Mouse (Mus musculus): Measurements from ENCODE around the gene Hmcn2. TPM values are rescaled to one million over a fixed set of nuclear protein-coding genes. Genes with fewer than 3 reads are reported as not detected.
A peak's percentile ranks its signal among the peaks of the same experiment; 100 is the strongest.

The Hmcn2 gene
- polyA plus RNA-seq, 1 experiment from 2014 or later: 0.10 TPM

DNA sequence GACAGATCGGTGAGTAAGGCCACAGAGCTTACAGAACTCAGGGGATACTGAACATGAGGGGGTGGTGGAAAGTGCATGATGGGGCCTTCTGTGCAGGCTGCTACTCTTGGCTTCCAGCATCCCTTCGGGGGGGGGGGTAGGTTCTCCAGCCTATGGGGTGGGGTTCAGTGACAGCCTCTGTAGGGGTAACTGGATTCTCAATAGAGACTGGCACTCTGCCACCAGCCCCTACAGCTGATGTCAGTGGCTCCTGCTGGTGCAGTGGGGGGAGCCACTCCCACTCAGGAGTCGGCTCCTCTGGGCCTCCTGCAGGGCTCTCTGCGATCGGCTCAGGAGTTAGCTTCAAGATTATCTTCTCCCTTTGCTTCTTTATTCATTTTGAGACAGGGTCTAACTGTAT lies 35.7 kb upstream of the Hmcn2 start:
- no peak overlapping the region for H3K27ac ChIP-seq (ENCODE audit: low read depth, low read length)
- H3K4me1 ChIP-seq (ENCODE audit: control insufficient read depth, insufficient read depth, low read length): no peaks in the 10 kb centered on the region
- H3K36me3 ChIP-seq (ENCODE audit: control insufficient read depth, insufficient read depth, low read length): peaks cover 5% of the 10 kb centered on the region; the same call in 1 of the 2 replicates
- H3K9me3 ChIP-seq (ENCODE audit: control insufficient read depth, low read length): no peaks in the 10 kb centered on the region
- 83% methylated on average over 5 of the region's 5 CpGs for WGBS
- no peaks in the 10 kb centered on the region for H3K27me3 ChIP-seq (ENCODE audit: control insufficient read depth, insufficient read depth, low read length)
- no peak overlapping the region for H3K9ac ChIP-seq (ENCODE audit: low read length)
- DNase-seq (ENCODE audit: low spot score, missing footprints) (no peak), ATAC-seq (ENCODE audit: low FRiP score) (no peak)
- H3K4me3 ChIP-seq (ENCODE audit: low read depth, low read length): no peak overlapping the region
- no peak overlapping the region for H3K4me2 ChIP-seq

DNA sequence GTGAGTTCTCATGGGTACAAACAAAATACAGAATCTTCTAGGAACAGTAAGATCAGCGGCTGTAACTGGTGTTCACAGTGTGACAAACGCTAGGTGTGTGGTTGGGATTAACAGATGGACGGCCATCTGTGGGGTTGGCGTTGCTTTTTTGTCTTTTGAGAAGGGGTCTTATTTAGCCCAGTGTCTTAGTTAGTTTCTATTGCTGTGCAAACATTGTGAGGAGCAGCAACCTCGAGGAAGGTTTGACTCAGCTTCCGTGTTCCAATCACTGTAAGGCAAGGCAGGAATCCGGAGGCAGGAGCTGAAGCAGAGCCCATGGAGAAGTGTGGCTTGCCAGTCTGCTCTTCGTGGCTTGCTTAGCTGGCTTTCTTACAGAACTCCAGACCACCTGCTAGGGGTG lies 33.1 kb upstream of the Hmcn2 start:
- 88% methylated on average over 8 of the region's 8 CpGs for WGBS
- ATAC-seq (ENCODE audit: low FRiP score) (no peak), DNase-seq (ENCODE audit: low spot score, missing footprints) (no peak)
- no peaks in the 10 kb centered on the region for H3K9me3 ChIP-seq (ENCODE audit: control insufficient read depth, low read length)
- H3K4me3 ChIP-seq (ENCODE audit: low read depth, low read length): no peak overlapping the region
- no peak overlapping the region for H3K27ac ChIP-seq (ENCODE audit: low read depth, low read length)
- no peak overlapping the region for H3K4me2 ChIP-seq
- H3K4me1 ChIP-seq (ENCODE audit: control insufficient read depth, insufficient read depth, low read length): no peaks in the 10 kb centered on the region
- no peak overlapping the region for H3K9ac ChIP-seq (ENCODE audit: low read length)
- no peaks in the 10 kb centered on the region; the same call in 1 of the 2 replicates for H3K36me3 ChIP-seq (ENCODE audit: control insufficient read depth, insufficient read depth, low read length)
- no peaks in the 10 kb centered on the region for H3K27me3 ChIP-seq (ENCODE audit: control insufficient read depth, insufficient read depth, low read length)

DNA sequence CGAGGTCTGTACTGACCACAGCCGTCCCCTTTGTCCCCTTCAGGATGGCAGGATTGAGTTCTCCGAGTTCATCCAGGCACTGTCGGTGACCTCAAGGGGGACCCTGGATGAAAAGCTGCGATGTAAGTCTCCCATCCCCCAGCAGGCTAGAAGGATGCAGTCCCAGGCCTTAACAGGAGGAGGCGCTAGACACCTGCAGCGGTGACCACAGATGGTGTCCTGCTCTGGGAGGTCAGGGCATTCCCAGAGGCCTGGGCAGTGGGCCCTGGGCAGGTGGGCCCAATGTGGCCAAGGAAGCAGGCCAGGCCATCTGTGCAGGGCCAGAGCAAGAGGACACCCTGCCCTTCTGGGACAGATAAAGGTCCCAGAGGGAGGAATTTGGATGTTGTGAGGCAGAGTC lies 31.9 kb upstream of the Hmcn2 start:
- WGBS: 42% methylated on average over 7 of the region's 7 CpGs
- Histone ChIP-seq H3K9ac (ENCODE audit: low read length) (no peak overlapping the region), H3K4me1 (ENCODE audit: control insufficient read depth, insufficient read depth, low read length) (no peaks in the 10 kb centered on the region), H3K27me3 (ENCODE audit: control insufficient read depth, insufficient read depth, low read length) (no peaks in the 10 kb centered on the region), H3K36me3 (ENCODE audit: control insufficient read depth, insufficient read depth, low read length) (no peaks in the 10 kb centered on the region; the same call in 1 of the 2 replicates), H3K4me3 (ENCODE audit: low read depth, low read length) (no peak overlapping the region), H3K4me2 (no peak overlapping the region), H3K27ac (ENCODE audit: low read depth, low read length) (no peak overlapping the region), H3K9me3 (ENCODE audit: control insufficient read depth, low read length) (no peaks in the 10 kb centered on the region)
- no peak for ATAC-seq (ENCODE audit: low FRiP score)
- DNase-seq (ENCODE audit: low spot score, missing footprints): no peak

DNA sequence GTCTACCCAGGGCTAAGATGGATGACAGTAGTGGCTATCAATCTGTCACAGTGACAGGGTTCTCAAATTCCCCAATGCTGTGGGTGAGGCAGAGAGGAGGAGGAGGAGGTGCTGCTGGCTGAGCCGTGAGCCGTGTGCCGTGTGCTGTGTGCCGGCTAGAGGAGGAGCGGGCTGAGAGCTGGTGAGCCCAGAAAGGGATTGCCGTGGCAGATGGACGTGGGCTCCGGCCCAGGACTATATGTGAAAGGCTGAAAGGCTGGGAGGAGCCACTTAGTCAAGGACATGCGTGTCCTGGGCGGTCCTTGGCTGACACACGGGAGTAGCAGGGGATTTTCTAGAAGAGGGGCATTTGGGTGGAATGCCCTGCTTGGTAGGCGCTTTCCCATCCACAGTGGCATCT lies 31.3 kb upstream of the Hmcn2 start:
- Histone ChIP-seq H3K36me3 (ENCODE audit: control insufficient read depth, insufficient read depth, low read length) (no peaks in the 10 kb centered on the region; the same call in 1 of the 2 replicates), H3K4me1 (ENCODE audit: control insufficient read depth, insufficient read depth, low read length) (no peaks in the 10 kb centered on the region), H3K4me3 (ENCODE audit: low read depth, low read length) (no peak overlapping the region), H3K27ac (ENCODE audit: low read depth, low read length) (no peak overlapping the region), H3K9me3 (ENCODE audit: control insufficient read depth, low read length) (no peaks in the 10 kb centered on the region), H3K4me2 (no peak overlapping the region), H3K27me3 (ENCODE audit: control insufficient read depth, insufficient read depth, low read length) (no peaks in the 10 kb centered on the region), H3K9ac (ENCODE audit: low read length) (no peak overlapping the region)
- DNase-seq (ENCODE audit: low spot score, missing footprints) (no peak), ATAC-seq (ENCODE audit: low FRiP score) (no peak)
- whole genome bisulfite sequencing: 94% methylated on average over 12 of the region's 12 CpGs

DNA sequence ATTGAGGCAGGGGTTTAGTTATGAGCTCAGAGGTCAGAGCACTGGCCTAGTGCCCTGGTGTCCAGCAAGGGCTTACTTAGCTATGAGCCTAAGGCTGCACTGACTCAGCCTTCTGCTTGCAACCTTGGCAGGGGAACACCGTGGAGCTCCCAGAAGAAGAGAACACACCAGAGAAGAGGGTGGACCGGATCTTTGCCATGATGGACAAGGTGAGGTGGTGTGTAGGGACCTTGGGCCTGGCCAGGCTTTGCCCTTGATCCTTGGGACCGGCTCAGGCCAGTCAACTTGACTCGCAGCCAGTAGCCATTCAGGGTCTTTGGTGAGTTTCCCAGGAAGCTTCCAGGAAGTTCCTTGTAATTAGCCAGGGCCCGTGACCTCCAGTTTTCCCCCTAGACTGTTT lies 29.7 kb upstream of the Hmcn2 start:
- WGBS: 90% methylated on average over 5 of the region's 5 CpGs
- Histone ChIP-seq H3K9ac (ENCODE audit: low read length) (no peak overlapping the region), H3K4me2 (no peak overlapping the region), H3K36me3 (ENCODE audit: control insufficient read depth, insufficient read depth, low read length) (peaks cover 2% of the 10 kb centered on the region; the same call in 1 of the 2 replicates), H3K4me1 (ENCODE audit: control insufficient read depth, insufficient read depth, low read length) (no peaks in the 10 kb centered on the region), H3K27ac (ENCODE audit: low read depth, low read length) (no peak overlapping the region), H3K4me3 (ENCODE audit: low read depth, low read length) (no peak overlapping the region), H3K27me3 (ENCODE audit: control insufficient read depth, insufficient read depth, low read length) (no peaks in the 10 kb centered on the region), H3K9me3 (ENCODE audit: control insufficient read depth, low read length) (no peaks in the 10 kb centered on the region)
- DNase-seq (ENCODE audit: low spot score, missing footprints) (no peak), ATAC-seq (ENCODE audit: low FRiP score) (no peak)

DNA sequence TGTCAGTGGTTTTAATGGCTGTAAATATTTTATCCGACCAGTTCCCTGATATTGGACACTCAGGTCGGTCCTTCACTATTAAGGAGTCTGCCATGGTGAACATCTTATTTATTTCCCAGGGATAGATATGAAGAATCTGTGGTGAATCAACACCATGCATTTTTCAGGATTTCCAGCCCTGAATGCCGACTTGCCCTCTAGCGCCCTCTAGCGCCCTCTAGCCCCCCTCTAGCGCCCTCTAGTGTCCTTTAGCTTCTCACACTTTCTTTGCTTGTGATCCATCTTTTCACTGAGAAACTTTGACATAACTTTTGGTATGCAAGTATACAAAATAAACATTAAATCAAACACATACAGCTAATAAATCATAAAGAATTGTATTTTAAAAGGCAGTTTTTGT lies 22.8 kb upstream of the Hmcn2 start:
- ATAC-seq (ENCODE audit: low FRiP score): no peak

DNA sequence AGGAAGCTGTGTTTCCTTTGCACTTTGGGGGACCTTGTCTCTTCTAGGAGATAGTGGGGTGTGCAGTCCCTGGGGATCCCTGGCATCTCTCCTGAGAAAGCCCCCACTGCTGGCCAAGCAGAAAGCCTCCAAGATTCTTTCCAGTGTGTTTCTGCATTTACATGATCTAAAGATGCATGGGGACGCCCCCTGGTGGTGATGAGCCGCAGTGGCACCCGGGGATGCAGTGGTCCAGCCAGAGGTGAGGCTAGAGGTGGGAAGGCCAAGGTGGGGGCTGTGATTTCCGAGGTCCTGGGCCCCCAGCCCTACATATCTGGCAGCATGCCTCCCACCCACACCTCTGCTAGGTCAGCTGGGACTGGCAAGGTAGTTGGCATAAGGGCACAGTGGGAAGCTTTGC lies 19.2 kb upstream of the Hmcn2 start:
- ATAC-seq (ENCODE audit: low FRiP score) (no peak), DNase-seq (ENCODE audit: low spot score, missing footprints) (peak; percentile 93)
- Histone ChIP-seq H3K9ac (ENCODE audit: low read length) (no peak overlapping the region), H3K9me3 (ENCODE audit: control insufficient read depth, low read length) (no peaks in the 10 kb centered on the region), H3K27ac (ENCODE audit: low read depth, low read length) (no peak overlapping the region), H3K4me3 (ENCODE audit: low read depth, low read length) (no peak overlapping the region), H3K4me1 (ENCODE audit: control insufficient read depth, insufficient read depth, low read length) (0 out of 2 replicates have a peak, but pooled peaks cover 3% of the 10 kb centered on the region), H3K4me2 (no peak overlapping the region), H3K27me3 (ENCODE audit: control insufficient read depth, insufficient read depth, low read length) (no peaks in the 10 kb centered on the region), H3K36me3 (ENCODE audit: control insufficient read depth, insufficient read depth, low read length) (0 out of 2 replicates have a peak, but pooled peaks cover 5% of the 10 kb centered on the region)
- WGBS: 0% methylated on average over 4 of the region's 4 CpGs

More for the DNA sequence above, 22.8 kb upstream of the Hmcn2 start:
- Histone ChIP-seq H3K36me3 (ENCODE audit: control insufficient read depth, insufficient read depth, low read length) (0 out of 2 replicates have a peak, but pooled peaks cover 7% of the 10 kb centered on the region), H3K9me3 (ENCODE audit: control insufficient read depth, low read length) (no peaks in the 10 kb centered on the region), H3K4me3 (ENCODE audit: low read depth, low read length) (no peak overlapping the region), H3K4me2 (no peak overlapping the region), H3K4me1 (ENCODE audit: control insufficient read depth, insufficient read depth, low read length) (no peaks in the 10 kb centered on the region), H3K27ac (ENCODE audit: low read depth, low read length) (no peak overlapping the region), H3K27me3 (ENCODE audit: control insufficient read depth, insufficient read depth, low read length) (no peaks in the 10 kb centered on the region), H3K9ac (ENCODE audit: low read length) (no peak overlapping the region)
- peak; percentile 96 for DNase-seq (ENCODE audit: low spot score, missing footprints)
- 6% methylated on average over 6 of the region's 6 CpGs for WGBS

DNA sequence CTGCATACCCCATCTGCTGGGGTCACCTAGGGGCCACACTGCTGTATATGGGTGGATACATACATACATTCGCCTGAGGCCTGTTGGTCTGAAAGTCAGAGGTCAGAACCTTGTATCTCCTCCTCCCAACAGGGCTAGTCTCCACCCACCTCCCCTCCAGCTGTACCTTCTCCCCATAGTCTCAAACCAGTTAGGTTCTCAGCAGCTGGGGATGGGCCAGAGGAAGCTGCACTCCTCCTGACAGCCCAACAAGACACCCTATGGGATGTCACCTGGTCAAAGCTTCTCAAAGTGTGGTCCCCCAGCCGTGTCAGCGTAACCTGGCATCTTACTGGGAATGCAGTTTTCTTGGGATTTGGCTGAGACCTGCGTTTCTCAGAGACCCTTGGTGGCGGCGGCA lies 17.8 kb upstream of the Hmcn2 start:
- WGBS: 82% methylated on average over 6 of the region's 6 CpGs
- Histone ChIP-seq H3K27ac (ENCODE audit: low read depth, low read length) (no peak overlapping the region), H3K4me2 (no peak overlapping the region), H3K4me3 (ENCODE audit: low read depth, low read length) (no peak overlapping the region), H3K27me3 (ENCODE audit: control insufficient read depth, insufficient read depth, low read length) (no peaks in the 10 kb centered on the region), H3K4me1 (ENCODE audit: control insufficient read depth, insufficient read depth, low read length) (0 out of 2 replicates have a peak, but pooled peaks cover 3% of the 10 kb centered on the region), H3K9me3 (ENCODE audit: control insufficient read depth, low read length) (no peaks in the 10 kb centered on the region), H3K36me3 (ENCODE audit: control insufficient read depth, insufficient read depth, low read length) (0 out of 2 replicates have a peak, but pooled peaks cover 5% of the 10 kb centered on the region), H3K9ac (ENCODE audit: low read length) (no peak overlapping the region)
- DNase-seq (ENCODE audit: low spot score, missing footprints) (no peak), ATAC-seq (ENCODE audit: low FRiP score) (no peak)

DNA sequence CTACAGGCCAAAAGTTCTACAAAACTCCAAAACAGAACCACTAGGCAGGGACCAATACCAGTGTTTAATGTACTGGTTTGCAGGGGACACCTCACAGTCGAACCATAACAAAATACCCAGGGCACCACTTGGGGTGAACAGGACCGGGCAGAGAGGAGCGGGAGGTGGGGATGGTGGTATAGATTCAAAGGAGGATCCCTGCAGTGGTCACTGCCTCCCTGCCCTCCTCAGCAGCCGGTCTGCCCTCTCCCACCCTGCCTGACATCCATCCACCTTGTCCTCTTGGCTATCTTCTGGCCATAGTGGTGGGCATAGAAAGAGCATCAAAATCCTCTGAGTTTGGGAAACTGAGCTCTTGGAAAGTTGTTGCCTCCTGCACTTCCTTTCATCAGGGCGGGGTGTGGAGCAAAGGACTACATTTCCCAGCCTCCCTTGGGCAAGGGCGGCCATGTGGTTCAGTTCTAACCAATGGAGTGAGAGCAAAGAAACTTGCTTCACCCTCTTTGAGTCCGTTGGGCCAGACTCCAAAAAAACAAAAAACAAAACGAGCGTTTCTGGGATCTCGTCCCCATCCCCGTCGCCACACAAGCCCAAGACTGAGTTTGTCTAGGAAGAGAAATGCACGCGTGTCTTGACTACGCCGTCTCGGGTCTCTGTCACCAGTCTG lies 16.5 kb upstream of the Hmcn2 start:
- H3K9ac ChIP-seq (ENCODE audit: low read length): peak overlapping the region; percentile 76
- peak overlapping the region; percentile 42 for H3K4me3 ChIP-seq (ENCODE audit: low read depth, low read length)
- 0 out of 2 replicates have a peak, but pooled peaks cover under 1% of the 10 kb centered on the region for H3K36me3 ChIP-seq (ENCODE audit: control insufficient read depth, insufficient read depth, low read length)
- H3K27me3 ChIP-seq (ENCODE audit: control insufficient read depth, insufficient read depth, low read length): no peaks in the 10 kb centered on the region
- 1% methylated on average over 17 of the region's 17 CpGs for WGBS
- H3K9me3 ChIP-seq (ENCODE audit: control insufficient read depth, low read length): no peaks in the 10 kb centered on the region
- H3K27ac ChIP-seq (ENCODE audit: low read depth, low read length): no peak overlapping the region
- H3K4me1 ChIP-seq (ENCODE audit: control insufficient read depth, insufficient read depth, low read length): 0 out of 2 replicates have a peak, but pooled peaks cover 3% of the 10 kb centered on the region
- peak; percentile 93 for DNase-seq (ENCODE audit: low spot score, missing footprints)
- H3K4me2 ChIP-seq: peak overlapping the region; percentile 49
- peak; percentile 83 for ATAC-seq (ENCODE audit: low FRiP score)
